Mouse (Mus musculus) brain, embryonic 14.5 days (tissue): ENCODE results near the gene 4930432K21Rik. TPM values are rescaled to one million over a fixed set of nuclear protein-coding genes. Genes with fewer than 3 reads are reported as not detected.

Experiments
- DNase-seq: peaks from one replicate; pipeline ENCODE4 v3.0.0-alpha.2; 2011; ENCODE audit warnings: low read depth
- CTCF ChIP-seq: fragments of 200-500 bp; IDR thresholded peaks from 2 replicates; pipeline ENCODE4 v1.5.1; 2012; ENCODE audit warnings: inconsistent platforms, mild to moderate bottlenecking, moderate library complexity, borderline replicate concordance; ENCODE audit not compliant: insufficient read depth, insufficient read length; ENCODE audit errors: extremely low read depth
- POLR2A ChIP-seq: fragments of 200-500 bp; IDR thresholded peaks from 2 replicates; pipeline ENCODE4 v1.6.1; 2012; ENCODE audit warnings: mild to moderate bottlenecking, inconsistent platforms, borderline replicate concordance; ENCODE audit not compliant: poor library complexity, insufficient read depth, insufficient read length, severe bottlenecking; ENCODE audit errors: extremely low read depth
- polyA plus RNA-seq: library from polyadenylated mRNA; depleted of rRNA; stranded (reverse); fragments of >200 nt; gene quantifications from 2 replicates; pipeline ENCODE4 v1.2.3, GENCODE M21; 2012

Gene 4930432K21Rik
- polyA plus RNA-seq, 1 experiment, result 2.1 TPM

DNA sequence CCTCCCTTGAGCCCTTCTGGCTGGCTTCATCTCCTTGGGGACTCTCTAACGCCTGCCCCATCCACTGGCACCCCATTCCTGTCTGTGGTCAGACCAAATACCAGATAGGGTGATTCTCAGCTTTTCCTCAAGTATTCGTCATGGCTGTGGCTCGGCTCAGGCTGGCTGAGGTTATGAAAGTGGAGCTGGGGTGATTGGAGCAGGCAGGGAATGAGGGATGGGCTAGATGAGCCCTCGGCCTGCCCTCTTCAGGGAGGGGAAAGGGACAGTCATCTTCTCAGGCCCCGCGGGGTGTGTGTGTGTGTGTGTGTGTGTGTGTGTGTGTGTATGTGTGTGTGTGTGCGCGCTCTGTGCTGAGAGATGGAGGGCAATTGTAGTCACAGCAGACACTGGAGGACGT, 22.2 kb upstream of the 4930432K21Rik start, which contains the start of gene Podnl1:
Gene Podnl1 (plus strand): TSS at position 334 of the 400 bp plus-strand sequence.
- TF ChIP-seq POLR2A (no peak), CTCF (no peak)
- no peak for DNase-seq

DNA sequence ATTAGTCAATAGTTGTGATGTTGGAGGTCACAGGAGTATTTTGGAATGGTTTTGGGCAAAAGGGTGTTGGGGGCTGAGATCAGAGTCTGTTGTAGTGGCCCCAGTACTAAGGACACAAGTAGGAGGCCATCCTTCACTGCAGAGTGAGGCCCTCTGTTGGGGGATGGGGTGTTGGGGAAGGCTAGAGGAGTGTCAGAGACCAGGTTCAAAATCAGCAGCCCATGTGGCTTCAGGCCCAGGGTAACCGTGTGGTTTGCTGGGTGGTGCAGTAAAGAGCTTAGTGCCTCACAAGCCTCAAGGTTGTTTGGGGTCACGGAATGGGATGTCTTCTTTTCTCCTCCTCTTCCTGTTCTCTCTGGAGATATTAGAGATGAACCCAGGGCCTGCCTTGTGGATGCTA, 21.1 kb upstream of the 4930432K21Rik start:
- TF ChIP-seq POLR2A (no peak), CTCF (no peak)
- no peak for DNase-seq

- TF ChIP-seq POLR2A (no peak), CTCF (no peak)
- no peak for DNase-seq
These were observed 20.5 kb upstream of the 4930432K21Rik start for GRCm38 (mm10) chr8:84127202-84127901.

GRCm38 (mm10) chr8:84128277-84128676, 19.5 kb upstream of the 4930432K21Rik start:
- DNase-seq, result peak; percentile 7
- TF ChIP-seq POLR2A (no peak), CTCF (no peak)

DNA sequence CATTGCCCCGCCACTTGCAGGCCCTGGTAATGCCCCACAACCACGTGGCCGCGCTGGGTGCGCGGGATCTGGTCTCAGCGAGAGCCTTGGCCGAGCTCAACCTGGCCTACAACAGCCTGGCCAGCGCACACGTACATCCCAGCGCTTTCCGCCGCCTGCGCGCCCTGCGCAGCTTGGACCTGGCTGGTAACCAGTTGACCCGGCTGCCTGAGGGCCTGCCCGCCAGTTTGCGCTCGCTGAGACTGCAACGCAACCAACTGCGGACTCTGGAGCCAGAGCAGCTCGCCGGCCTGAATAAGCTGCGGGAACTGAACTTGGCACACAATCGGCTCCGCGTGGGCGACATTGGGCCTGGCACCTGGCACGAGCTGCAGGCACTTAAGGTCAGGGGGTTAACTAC, 17.0 kb upstream of the 4930432K21Rik start:
- no peak for TF ChIP-seq POLR2A
- DNase-seq, result peak; percentile 22

- no peak for DNase-seq
- TF ChIP-seq CTCF (no peak), POLR2A (no peak)
These were observed 15.6 kb upstream of the 4930432K21Rik start for GRCm38 (mm10) chr8:84132225-84132624.

DNA sequence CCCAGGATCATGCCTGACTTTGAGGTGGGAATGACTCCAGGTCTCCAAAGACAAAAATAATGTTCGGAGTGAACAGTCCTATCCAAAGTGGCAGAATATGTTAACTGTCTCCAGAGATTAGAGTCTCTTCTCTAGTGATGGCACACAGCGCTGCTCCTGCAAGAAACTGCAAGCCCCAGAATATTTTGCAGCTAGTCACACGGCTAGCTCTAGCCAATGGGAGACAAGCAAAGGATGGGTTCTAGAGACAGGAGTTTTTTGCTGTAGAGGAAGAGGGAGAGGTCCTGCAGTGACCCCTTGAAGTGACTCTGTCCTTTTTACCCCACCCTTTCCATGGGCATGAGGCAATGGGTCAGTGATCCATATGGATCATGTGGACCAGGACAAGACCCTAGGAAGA, 10.0 kb upstream of the 4930432K21Rik start:
- TF ChIP-seq CTCF (no peak), POLR2A (no peak)
- DNase-seq, result no peak

- TF ChIP-seq POLR2A, result no peak
- no peak for TF ChIP-seq CTCF
These were observed 7.0 kb upstream of the 4930432K21Rik start for GRCm38 (mm10) chr8:84140838-84141237.

GRCm38 (mm10) chr8:84144636-84145245, 3.1 kb upstream of the 4930432K21Rik start:
- TF ChIP-seq CTCF (no peak), POLR2A (no peak)
- DNase-seq, result no peak

More at GRCm38 (mm10) chr8:84140838-84141237, 7.0 kb upstream of the 4930432K21Rik start:
- DNase-seq, result no peak

GRCm38 (mm10) chr8:84147324-84147766, 480 bp upstream of the 4930432K21Rik start:
- no peak for TF ChIP-seq POLR2A
- no peak for TF ChIP-seq CTCF
- DNase-seq, result no peak

GRCm38 (mm10) chr8:84148531-84148850, 666 bp downstream of the 4930432K21Rik start:
- no peak for TF ChIP-seq POLR2A
- no peak for TF ChIP-seq CTCF
- no peak for DNase-seq

DNA sequence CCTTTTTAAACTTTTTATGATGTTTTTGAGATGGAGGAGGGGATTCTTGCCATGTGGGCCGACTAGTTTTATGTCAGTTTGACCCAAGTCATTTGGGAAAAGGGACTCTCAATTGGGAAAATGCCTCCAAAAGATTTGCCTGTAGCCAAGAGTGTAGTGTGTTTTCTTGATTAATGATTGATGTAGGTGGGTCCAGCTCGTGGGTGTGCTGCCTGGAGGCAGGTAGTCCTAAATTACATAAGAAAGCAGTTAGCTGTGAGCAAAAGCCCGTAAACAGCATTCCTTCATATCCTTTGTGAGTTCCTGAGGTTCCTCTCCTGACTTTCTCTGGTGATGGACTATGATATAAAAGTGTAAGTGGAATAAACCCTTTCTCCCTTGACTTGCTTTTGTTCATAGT, 1.4 kb downstream of the 4930432K21Rik start:
- TF ChIP-seq POLR2A (no peak), CTCF (no peak)
- no peak for DNase-seq
